Mouse (Mus musculus): ENCODE measurements around the gene Dip2b. TPM values are rescaled to one million over a fixed set of nuclear protein-coding genes. Genes with fewer than 3 reads are reported as not detected.
A peak's percentile ranks its signal among the peaks of the same experiment; 100 is the strongest.

Dip2b gene
- polyA plus RNA-seq, 1 experiment from 2014 or later, result 11.4 TPM

GRCm38 (mm10) chr15:100227031-100227662, 188.7 kb downstream of the Dip2b start:
- H3K36me3 ChIP-seq, result no peaks in the 10 kb centered on the region
- H3K4me3 ChIP-seq, result peak overlapping the region; percentile 90
- peak overlapping the region; percentile 100 for H3K9ac ChIP-seq
- H3K4me2 ChIP-seq, result peak overlapping the region; percentile 68
- peak; percentile 65 for ATAC-seq (replicated peaks; ENCODE audit: insufficient number of reproducible peaks, insufficient read depth, low FRiP score, low read depth)
- WGBS, result under 1% methylated on average over 17 of the region's 17 CpGs
- peaks cover 8% of the 10 kb centered on the region for H3K9me3 ChIP-seq (replicated peaks)
- H3K27ac ChIP-seq, result peak overlapping the region; percentile 100
- no peaks in the 10 kb centered on the region for H3K27me3 ChIP-seq
- H3K4me1 ChIP-seq (replicated peaks), result peaks cover 29% of the 10 kb centered on the region

GRCm38 (mm10) chr15:100227663-100228534, 189.4 kb downstream of the Dip2b start, which contains the start of gene Atf1:
Gene Atf1 (plus strand): TSS chr15:100227819.
- no peaks in the 10 kb centered on the region for H3K27me3 ChIP-seq
- peak; percentile 76 for ATAC-seq (replicated peaks; ENCODE audit: insufficient number of reproducible peaks, insufficient read depth, low FRiP score, low read depth)
- no peaks in the 10 kb centered on the region for H3K36me3 ChIP-seq
- H3K4me3 ChIP-seq, result peak within 1 kb of the TSS; percentile 90
- under 1% methylated on average over 86 of the region's 133 CpGs for WGBS
- peaks cover 31% of the 10 kb centered on the region for H3K4me1 ChIP-seq (replicated peaks)
- peaks cover 8% of the 10 kb centered on the region for H3K9me3 ChIP-seq (replicated peaks)
- H3K27ac ChIP-seq, result peak within 1 kb of the TSS; percentile 100
- H3K4me2 ChIP-seq, result peak within 1 kb of the TSS; percentile 68
- peak within 1 kb of the TSS; percentile 100 for H3K9ac ChIP-seq

GRCm38 (mm10) chr15:100228535-100229336, 190.3 kb downstream of the Dip2b start:
- H3K27me3 ChIP-seq, result no peaks in the 10 kb centered on the region
- peaks cover 31% of the 10 kb centered on the region for H3K4me1 ChIP-seq (replicated peaks)
- peak overlapping the region; percentile 100 for H3K9ac ChIP-seq
- H3K36me3 ChIP-seq, result peaks cover 5% of the 10 kb centered on the region; the same call in 1 of the 2 replicates
- 8% methylated on average over 16 of the region's 16 CpGs for WGBS
- H3K4me3 ChIP-seq, result peak overlapping the region; percentile 90
- H3K27ac ChIP-seq, result peak overlapping the region; percentile 100
- H3K4me2 ChIP-seq, result peak overlapping the region; percentile 68
- H3K9me3 ChIP-seq (replicated peaks), result peaks cover 4% of the 10 kb centered on the region
- no peak for ATAC-seq (replicated peaks; ENCODE audit: insufficient number of reproducible peaks, insufficient read depth, low FRiP score, low read depth)

- no peak overlapping the region for H3K4me3 ChIP-seq
- no peaks in the 10 kb centered on the region for H3K9me3 ChIP-seq (replicated peaks)
- no peaks in the 10 kb centered on the region for H3K27me3 ChIP-seq
- WGBS, result 76% methylated on average over 1 of the region's 1 CpGs
- ATAC-seq (replicated peaks; ENCODE audit: insufficient number of reproducible peaks, insufficient read depth, low FRiP score, low read depth), result no peak
- H3K27ac ChIP-seq, result no peak overlapping the region
- peaks cover 15% of the 10 kb centered on the region for H3K36me3 ChIP-seq
- peaks cover 31% of the 10 kb centered on the region for H3K4me1 ChIP-seq (replicated peaks)
- H3K4me2 ChIP-seq, result no peak overlapping the region
- no peak overlapping the region for H3K9ac ChIP-seq
Observed at GRCm38 (mm10) chr15:100230655-100231054, 192.2 kb downstream of the Dip2b start.

- H3K9me3 ChIP-seq (replicated peaks), result no peaks in the 10 kb centered on the region
- no peak for ATAC-seq (replicated peaks; ENCODE audit: insufficient number of reproducible peaks, insufficient read depth, low FRiP score, low read depth)
- peaks cover 25% of the 10 kb centered on the region for H3K36me3 ChIP-seq
- H3K4me2 ChIP-seq, result no peak overlapping the region
- H3K27me3 ChIP-seq, result no peaks in the 10 kb centered on the region
- 77% methylated on average over 14 of the region's 14 CpGs for WGBS
- no peak overlapping the region for H3K4me3 ChIP-seq
- no peak overlapping the region for H3K9ac ChIP-seq
- peaks cover 25% of the 10 kb centered on the region for H3K4me1 ChIP-seq (replicated peaks)
- no peak overlapping the region for H3K27ac ChIP-seq
Observed at GRCm38 (mm10) chr15:100231616-100232525, 193.4 kb downstream of the Dip2b start.

GRCm38 (mm10) chr15:100235208-100235965, 196.9 kb downstream of the Dip2b start:
- Histone ChIP-seq H3K4me2 (no peak overlapping the region), H3K27ac (no peak overlapping the region), H3K4me3 (no peak overlapping the region), H3K36me3 (peaks cover 27% of the 10 kb centered on the region), H3K27me3 (no peaks in the 10 kb centered on the region), H3K9ac (no peak overlapping the region), H3K4me1 (replicated peaks) (peaks cover 22% of the 10 kb centered on the region), H3K9me3 (replicated peaks) (no peaks in the 10 kb centered on the region)
- no peak for ATAC-seq (replicated peaks; ENCODE audit: insufficient number of reproducible peaks, insufficient read depth, low FRiP score, low read depth)
- WGBS, result 86% methylated on average over 12 of the region's 12 CpGs

- H3K9me3 ChIP-seq (replicated peaks), result no peaks in the 10 kb centered on the region
- peak overlapping the region; percentile 73 for H3K27ac ChIP-seq
- H3K4me1 ChIP-seq (replicated peaks), result peaks cover 17% of the 10 kb centered on the region
- no peak overlapping the region for H3K4me3 ChIP-seq
- H3K27me3 ChIP-seq, result no peaks in the 10 kb centered on the region
- no peak overlapping the region for H3K4me2 ChIP-seq
- ATAC-seq (replicated peaks; ENCODE audit: insufficient number of reproducible peaks, insufficient read depth, low FRiP score, low read depth), result no peak
- WGBS, result 67% methylated on average over 6 of the region's 6 CpGs
- no peak overlapping the region; the same call in 1 of the 2 replicates for H3K9ac ChIP-seq
- peaks cover 37% of the 10 kb centered on the region for H3K36me3 ChIP-seq
Observed at GRCm38 (mm10) chr15:100236952-100237351, 198.5 kb downstream of the Dip2b start.

GRCm38 (mm10) chr15:100241780-100242179, 203.3 kb downstream of the Dip2b start:
- WGBS, result 85% methylated on average over 6 of the region's 6 CpGs
- Histone ChIP-seq H3K4me1 (replicated peaks) (peaks cover 14% of the 10 kb centered on the region), H3K36me3 (peaks cover 59% of the 10 kb centered on the region), H3K27me3 (no peaks in the 10 kb centered on the region), H3K9ac (no peak overlapping the region), H3K4me3 (no peak overlapping the region), H3K9me3 (replicated peaks) (no peaks in the 10 kb centered on the region), H3K27ac (no peak overlapping the region), H3K4me2 (no peak overlapping the region)
- ATAC-seq (replicated peaks; ENCODE audit: insufficient number of reproducible peaks, insufficient read depth, low FRiP score, low read depth), result no peak

GRCm38 (mm10) chr15:100245951-100246350, 207.5 kb downstream of the Dip2b start:
- H3K9me3 ChIP-seq (replicated peaks), result no peaks in the 10 kb centered on the region
- H3K4me2 ChIP-seq, result no peak overlapping the region
- H3K4me1 ChIP-seq (replicated peaks), result no peaks in the 10 kb centered on the region
- H3K27me3 ChIP-seq, result no peaks in the 10 kb centered on the region
- H3K36me3 ChIP-seq, result peaks cover 90% of the 10 kb centered on the region
- no peak for ATAC-seq (replicated peaks; ENCODE audit: insufficient number of reproducible peaks, insufficient read depth, low FRiP score, low read depth)
- no peak overlapping the region for H3K4me3 ChIP-seq
- no peak overlapping the region for H3K9ac ChIP-seq
- H3K27ac ChIP-seq, result no peak overlapping the region
- 92% methylated on average over 7 of the region's 7 CpGs for WGBS

GRCm38 (mm10) chr15:100247296-100247695, 208.8 kb downstream of the Dip2b start:
- Histone ChIP-seq H3K27ac (no peak overlapping the region), H3K4me2 (no peak overlapping the region), H3K4me3 (no peak overlapping the region), H3K9ac (no peak overlapping the region), H3K27me3 (no peaks in the 10 kb centered on the region), H3K36me3 (peaks cover 95% of the 10 kb centered on the region), H3K9me3 (replicated peaks) (no peaks in the 10 kb centered on the region), H3K4me1 (replicated peaks) (no peaks in the 10 kb centered on the region)
- no peak for ATAC-seq (replicated peaks; ENCODE audit: insufficient number of reproducible peaks, insufficient read depth, low FRiP score, low read depth)
- 92% methylated on average over 9 of the region's 9 CpGs for WGBS

All from heart, embryonic 15.5 days (tissue).